Mouse (Mus musculus): ENCODE measurements at regions not wholly inside any gene's neighbourhood (a gene's known extent, or its start where the extent isn't known, plus 50 kb on each side); places are given as distances from the start of the nearest gene placed in this dataset.

DNA sequence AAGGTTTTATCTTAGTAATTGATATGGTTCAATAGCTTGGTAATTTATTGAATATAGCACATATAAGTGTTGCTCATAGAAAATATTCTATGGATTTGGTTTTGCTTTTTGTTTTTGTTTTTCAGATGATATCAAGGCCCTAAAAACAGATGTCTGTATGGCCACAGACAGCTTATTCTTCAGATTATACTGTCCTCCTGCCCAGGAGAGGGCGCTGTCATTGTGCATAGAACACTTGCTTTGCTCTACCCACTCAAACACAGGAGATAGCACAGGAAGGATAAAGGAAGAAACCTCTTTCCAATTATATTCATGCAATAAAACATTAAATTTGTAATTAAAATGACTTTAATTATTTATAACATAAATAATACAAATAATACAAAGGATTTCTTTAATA lies 115.4 kb upstream of the Ndst3 start:
- H3K4me3 ChIP-seq (ENCODE audit: low read depth, low read length) = no peak overlapping the region
- H3K4me2 ChIP-seq (ENCODE audit: low read length) = no peak overlapping the region
- no peak overlapping the region for H3K27ac ChIP-seq (ENCODE audit: low read depth)
- no peaks in the 10 kb centered on the region for H3K27me3 ChIP-seq (replicated peaks; ENCODE audit: control insufficient read depth, insufficient read depth, low read length)
- 86% methylated on average over 1 of the region's 1 CpGs for WGBS
- H3K9me3 ChIP-seq (ENCODE audit: control insufficient read depth, low read length) = no peaks in the 10 kb centered on the region
- H3K9ac ChIP-seq (ENCODE audit: low read length) = no peak overlapping the region
- ATAC-seq (replicated peaks; ENCODE audit: low FRiP score, low TSS enrichment, low read depth) (no peak), DNase-seq (ENCODE audit: low spot score) (no peak)
- no peaks in the 10 kb centered on the region for H3K36me3 ChIP-seq (ENCODE audit: control insufficient read depth, insufficient read depth, low read length)
- H3K4me1 ChIP-seq (replicated peaks; ENCODE audit: control insufficient read depth, insufficient read depth, low read length) = no peaks in the 10 kb centered on the region

DNA sequence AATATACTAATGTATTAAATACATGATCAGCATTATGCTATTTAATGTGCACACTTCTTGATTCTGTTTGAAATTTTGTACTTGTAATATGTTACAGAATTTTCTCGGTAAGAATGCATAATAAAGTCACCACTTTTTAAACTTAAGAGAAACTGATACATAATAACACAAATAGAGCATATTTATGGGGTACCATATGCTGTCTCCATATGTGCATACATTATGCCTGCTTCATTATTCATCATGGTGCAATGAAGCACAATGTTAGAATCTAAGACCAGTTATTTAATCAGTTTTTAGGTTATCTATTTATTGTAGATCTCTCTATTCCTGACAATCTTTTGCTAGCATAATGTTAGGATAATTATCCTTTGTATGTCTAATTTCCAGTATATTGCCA lies 115.9 kb upstream of the Ndst3 start:
- no peak overlapping the region for H3K4me2 ChIP-seq (ENCODE audit: low read length)
- no peaks in the 10 kb centered on the region for H3K4me1 ChIP-seq (replicated peaks; ENCODE audit: control insufficient read depth, insufficient read depth, low read length)
- DNase-seq (ENCODE audit: low spot score) = no peak
- WGBS = 75% methylated on average over 1 of the region's 1 CpGs
- no peaks in the 10 kb centered on the region for H3K27me3 ChIP-seq (replicated peaks; ENCODE audit: control insufficient read depth, insufficient read depth, low read length)
- H3K4me3 ChIP-seq (ENCODE audit: low read depth, low read length) = no peak overlapping the region
- no peak overlapping the region for H3K27ac ChIP-seq (ENCODE audit: low read depth)
- H3K9me3 ChIP-seq (ENCODE audit: control insufficient read depth, low read length) = no peaks in the 10 kb centered on the region
- H3K9ac ChIP-seq (ENCODE audit: low read length) = no peak overlapping the region
- no peaks in the 10 kb centered on the region for H3K36me3 ChIP-seq (ENCODE audit: control insufficient read depth, insufficient read depth, low read length)
- no peak for ATAC-seq (replicated peaks; ENCODE audit: low FRiP score, low TSS enrichment, low read depth)

DNA sequence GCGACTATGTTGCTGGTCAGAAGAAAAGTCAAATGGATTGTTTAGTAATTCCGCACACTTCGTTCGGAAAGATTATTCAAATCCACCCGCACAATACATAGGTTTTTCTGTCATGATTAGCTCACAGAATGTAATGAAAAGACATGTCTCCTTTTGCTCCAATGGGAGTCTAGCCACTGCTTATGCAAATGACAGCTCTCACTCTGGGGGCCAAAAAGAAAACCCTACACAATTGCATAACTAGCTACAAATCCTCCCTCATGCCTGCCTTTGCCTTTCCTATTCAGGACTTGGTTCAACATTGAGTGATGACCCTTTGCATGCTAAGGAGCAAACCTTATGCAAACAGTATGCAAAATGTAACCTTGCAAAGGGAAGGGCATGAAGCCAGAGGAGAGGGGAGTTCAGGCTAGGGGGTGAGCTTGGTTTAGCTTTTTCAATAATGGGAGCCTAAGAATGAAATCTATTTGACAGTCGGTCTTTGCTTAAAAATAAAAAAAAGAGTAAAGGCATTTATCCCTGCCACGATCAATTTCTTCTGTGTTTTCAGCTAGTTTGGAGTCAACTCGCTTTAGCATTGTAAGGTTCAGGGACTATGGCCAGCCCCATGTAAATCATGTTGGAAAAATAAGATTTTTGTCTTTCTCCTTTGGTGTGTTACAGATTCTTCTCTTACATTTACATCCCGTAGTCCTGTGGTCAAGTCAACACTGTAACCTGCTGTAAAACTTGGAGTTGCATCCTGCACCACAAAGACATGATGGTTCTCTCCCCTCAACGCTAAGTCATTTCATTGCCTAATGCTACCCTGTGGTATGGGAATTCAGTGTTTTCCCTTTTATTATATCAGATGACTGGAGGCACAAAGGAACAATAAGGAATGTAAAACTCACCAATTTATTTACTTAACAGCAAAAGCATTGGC lies 119.6 kb upstream of the Ndst3 start:
- H3K4me2 ChIP-seq (ENCODE audit: low read length) = no peak overlapping the region
- no peak for DNase-seq (ENCODE audit: low spot score)
- ATAC-seq (replicated peaks; ENCODE audit: low FRiP score, low TSS enrichment, low read depth) = no peak
- 91% methylated on average over 10 of the region's 10 CpGs for whole genome bisulfite sequencing
- no peaks in the 10 kb centered on the region for H3K9me3 ChIP-seq (ENCODE audit: control insufficient read depth, low read length)
- no peak overlapping the region for H3K4me3 ChIP-seq (ENCODE audit: low read depth, low read length)
- H3K4me1 ChIP-seq (replicated peaks; ENCODE audit: control insufficient read depth, insufficient read depth, low read length) = no peaks in the 10 kb centered on the region
- H3K36me3 ChIP-seq (ENCODE audit: control insufficient read depth, insufficient read depth, low read length) = no peaks in the 10 kb centered on the region
- no peak overlapping the region for H3K9ac ChIP-seq (ENCODE audit: low read length)
- H3K27me3 ChIP-seq (replicated peaks; ENCODE audit: control insufficient read depth, insufficient read depth, low read length) = no peaks in the 10 kb centered on the region
- no peak overlapping the region for H3K27ac ChIP-seq (ENCODE audit: low read depth)

DNA sequence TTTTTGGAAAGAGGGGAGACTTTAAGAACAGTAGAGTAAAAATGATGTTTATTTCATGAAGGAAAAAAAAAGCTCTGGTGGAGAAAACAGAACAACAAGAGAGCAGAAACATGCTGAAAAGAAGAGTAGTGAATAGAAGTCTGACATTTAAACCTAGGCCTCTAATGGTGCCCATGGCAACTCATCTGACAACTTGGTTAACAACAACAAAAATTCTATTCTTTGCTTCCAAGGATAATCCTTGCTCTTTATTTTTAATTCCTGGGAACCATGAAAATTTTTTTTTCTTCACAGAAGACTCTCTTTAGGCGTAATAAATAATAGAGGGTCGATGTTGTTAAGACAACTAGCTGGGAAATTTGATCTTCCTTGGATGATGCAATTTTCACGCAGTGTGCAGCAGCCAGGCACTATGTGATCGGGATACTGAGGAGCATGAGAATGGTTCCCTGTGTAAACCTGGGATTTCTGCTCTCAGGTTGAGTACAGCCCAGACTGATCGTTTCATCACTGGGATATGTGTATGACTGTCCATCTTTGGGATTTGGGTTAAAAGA lies 120.4 kb upstream of the Ndst3 start:
- no peaks in the 10 kb centered on the region for H3K36me3 ChIP-seq (ENCODE audit: control insufficient read depth, insufficient read depth, low read length)
- no peaks in the 10 kb centered on the region for H3K4me1 ChIP-seq (replicated peaks; ENCODE audit: control insufficient read depth, insufficient read depth, low read length)
- H3K4me2 ChIP-seq (ENCODE audit: low read length) = no peak overlapping the region
- H3K9me3 ChIP-seq (ENCODE audit: control insufficient read depth, low read length) = no peaks in the 10 kb centered on the region
- no peak overlapping the region for H3K4me3 ChIP-seq (ENCODE audit: low read depth, low read length)
- no peak for ATAC-seq (replicated peaks; ENCODE audit: low FRiP score, low TSS enrichment, low read depth)
- H3K27ac ChIP-seq (ENCODE audit: low read depth) = no peak overlapping the region
- no peaks in the 10 kb centered on the region for H3K27me3 ChIP-seq (replicated peaks; ENCODE audit: control insufficient read depth, insufficient read depth, low read length)
- WGBS = 69% methylated on average over 5 of the region's 5 CpGs
- no peak overlapping the region for H3K9ac ChIP-seq (ENCODE audit: low read length)
- no peak for DNase-seq (ENCODE audit: low spot score)

DNA sequence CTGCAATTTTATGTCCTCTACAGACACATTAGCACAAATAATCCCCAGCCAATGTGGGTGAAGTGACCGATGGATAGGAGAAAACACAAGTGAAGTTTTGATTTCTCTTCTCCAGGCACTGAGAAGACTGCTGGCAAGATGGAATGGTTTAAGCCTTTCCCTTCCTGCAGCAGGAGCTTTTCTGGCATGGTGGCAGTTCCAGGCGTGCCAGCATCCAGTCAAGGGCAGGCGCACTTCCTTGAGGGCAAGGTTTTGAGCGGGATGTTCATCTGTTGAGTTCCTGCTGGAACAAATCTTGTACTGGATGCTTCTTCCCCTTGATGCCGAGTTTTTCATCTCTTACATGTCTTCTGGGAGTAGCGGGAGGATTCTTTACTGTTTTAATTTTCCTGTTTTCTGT lies 138.1 kb upstream of the Ndst3 start:
- ATAC-seq (replicated peaks; ENCODE audit: low FRiP score, low TSS enrichment, low read depth) (no peak), DNase-seq (ENCODE audit: low spot score) (no peak)
- Histone ChIP-seq H3K4me3 (ENCODE audit: low read depth, low read length) (no peak overlapping the region), H3K36me3 (ENCODE audit: control insufficient read depth, insufficient read depth, low read length) (no peaks in the 10 kb centered on the region), H3K9ac (ENCODE audit: low read length) (no peak overlapping the region), H3K4me2 (ENCODE audit: low read length) (no peak overlapping the region), H3K9me3 (ENCODE audit: control insufficient read depth, low read length) (no peaks in the 10 kb centered on the region), H3K27ac (ENCODE audit: low read depth) (no peak overlapping the region), H3K4me1 (replicated peaks; ENCODE audit: control insufficient read depth, insufficient read depth, low read length) (no peaks in the 10 kb centered on the region), H3K27me3 (replicated peaks; ENCODE audit: control insufficient read depth, insufficient read depth, low read length) (no peaks in the 10 kb centered on the region)
- WGBS = 70% methylated on average over 6 of the region's 6 CpGs

DNA sequence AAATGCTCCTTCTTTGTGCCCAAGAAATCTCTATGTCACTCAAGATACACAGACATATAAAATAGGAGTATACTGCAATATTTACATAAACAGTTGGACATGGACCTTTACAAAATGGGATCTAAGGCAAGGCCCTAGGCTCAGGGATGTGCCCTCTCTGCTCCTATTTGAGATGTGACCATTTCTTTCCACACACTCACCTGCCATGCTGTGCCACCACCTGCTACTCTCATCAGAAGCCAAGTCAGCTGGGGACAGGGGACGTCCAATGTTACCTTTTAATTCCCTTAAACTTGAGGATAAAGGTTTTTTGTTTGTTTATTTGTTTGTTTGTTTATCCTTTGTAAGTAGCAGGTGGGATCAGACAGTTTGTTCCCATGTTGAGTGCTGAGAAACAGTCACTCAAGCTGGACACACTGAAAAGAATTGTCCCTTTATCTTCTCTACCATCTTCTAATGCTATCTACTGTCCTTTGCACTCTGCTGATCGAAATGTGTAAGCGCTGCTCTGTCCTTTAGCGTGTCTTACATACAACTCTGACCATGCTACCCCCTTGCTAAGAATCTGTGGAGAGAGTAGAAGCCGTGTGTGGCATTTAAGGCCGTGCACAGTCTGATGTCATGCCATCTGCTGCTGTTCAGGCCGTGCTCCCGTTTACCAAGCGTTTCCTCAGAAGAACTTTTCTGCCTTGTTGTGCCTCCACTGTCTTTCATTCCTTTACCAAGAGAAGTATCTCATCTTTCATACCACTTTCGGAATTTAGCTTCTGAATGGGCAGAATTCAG lies 147.9 kb upstream of the Ndst3 start:
- Histone ChIP-seq H3K27ac (ENCODE audit: low read depth) (no peak overlapping the region), H3K4me1 (replicated peaks; ENCODE audit: control insufficient read depth, insufficient read depth, low read length) (no peaks in the 10 kb centered on the region), H3K9me3 (ENCODE audit: control insufficient read depth, low read length) (no peaks in the 10 kb centered on the region), H3K4me2 (ENCODE audit: low read length) (no peak overlapping the region), H3K27me3 (replicated peaks; ENCODE audit: control insufficient read depth, insufficient read depth, low read length) (no peaks in the 10 kb centered on the region), H3K4me3 (ENCODE audit: low read depth, low read length) (no peak overlapping the region), H3K9ac (ENCODE audit: low read length) (no peak overlapping the region), H3K36me3 (ENCODE audit: control insufficient read depth, insufficient read depth, low read length) (no peaks in the 10 kb centered on the region)
- no peak for ATAC-seq (replicated peaks; ENCODE audit: low FRiP score, low TSS enrichment, low read depth)
- no peak for DNase-seq (ENCODE audit: low spot score)
- 89% methylated on average over 10 of the region's 10 CpGs for WGBS

DNA sequence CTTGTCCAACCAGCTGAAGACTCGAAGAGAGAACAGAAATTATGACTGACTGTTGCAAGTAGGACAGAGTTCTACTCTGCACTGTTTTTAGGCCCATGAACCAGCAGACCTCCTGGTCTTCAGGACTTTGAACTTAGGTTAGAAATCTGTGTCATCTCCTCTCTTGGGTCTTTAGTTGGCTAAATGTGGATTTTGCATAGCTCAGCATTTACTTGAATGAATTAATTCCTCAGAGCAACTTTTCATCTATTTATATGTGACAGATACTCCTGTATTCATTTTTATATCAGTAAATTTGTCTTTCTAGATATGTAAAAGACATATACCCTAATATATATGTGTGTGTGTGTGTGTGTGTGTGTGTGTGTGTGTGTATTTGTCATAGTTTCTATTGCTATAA lies 155.9 kb upstream of the Ndst3 start:
- H3K4me2 ChIP-seq (ENCODE audit: low read length) = no peak overlapping the region
- 88% methylated on average over 1 of the region's 1 CpGs for WGBS
- no peak overlapping the region for H3K4me3 ChIP-seq (ENCODE audit: low read depth, low read length)
- ATAC-seq (replicated peaks; ENCODE audit: low FRiP score, low TSS enrichment, low read depth) (no peak), DNase-seq (ENCODE audit: low spot score) (no peak)
- H3K27ac ChIP-seq (ENCODE audit: low read depth) = no peak overlapping the region
- H3K27me3 ChIP-seq (replicated peaks; ENCODE audit: control insufficient read depth, insufficient read depth, low read length) = no peaks in the 10 kb centered on the region
- no peak overlapping the region for H3K9ac ChIP-seq (ENCODE audit: low read length)
- no peaks in the 10 kb centered on the region for H3K4me1 ChIP-seq (replicated peaks; ENCODE audit: control insufficient read depth, insufficient read depth, low read length)
- H3K9me3 ChIP-seq (ENCODE audit: control insufficient read depth, low read length) = no peaks in the 10 kb centered on the region
- H3K36me3 ChIP-seq (ENCODE audit: control insufficient read depth, insufficient read depth, low read length) = no peaks in the 10 kb centered on the region

DNA sequence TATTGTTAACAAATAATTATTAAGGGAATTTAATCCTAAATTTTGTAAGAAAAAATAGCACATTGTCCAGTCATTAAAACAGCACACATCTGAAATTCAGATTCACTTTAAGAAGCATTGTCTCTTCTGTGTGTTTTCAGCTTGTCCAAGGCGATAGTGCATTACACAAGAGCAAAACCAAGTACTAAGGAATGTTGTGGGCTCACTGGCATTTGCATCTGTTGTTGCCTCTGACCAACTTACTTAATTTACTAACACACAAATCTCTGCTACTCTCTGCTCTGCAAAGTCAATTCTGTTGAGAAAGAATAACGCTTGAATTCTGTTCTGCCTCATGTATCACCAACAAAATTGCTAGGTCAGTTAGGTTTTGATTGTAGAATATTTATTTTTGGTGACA lies 158.0 kb upstream of the Ndst3 start:
- no peak for ATAC-seq (replicated peaks; ENCODE audit: low FRiP score, low TSS enrichment, low read depth)
- H3K4me3 ChIP-seq (ENCODE audit: low read depth, low read length) = no peak overlapping the region
- no peaks in the 10 kb centered on the region for H3K4me1 ChIP-seq (replicated peaks; ENCODE audit: control insufficient read depth, insufficient read depth, low read length)
- H3K9ac ChIP-seq (ENCODE audit: low read length) = no peak overlapping the region
- no peak for DNase-seq (ENCODE audit: low spot score)
- no peaks in the 10 kb centered on the region for H3K27me3 ChIP-seq (replicated peaks; ENCODE audit: control insufficient read depth, insufficient read depth, low read length)
- WGBS = 86% methylated on average over 2 of the region's 2 CpGs
- no peak overlapping the region for H3K4me2 ChIP-seq (ENCODE audit: low read length)
- H3K36me3 ChIP-seq (ENCODE audit: control insufficient read depth, insufficient read depth, low read length) = no peaks in the 10 kb centered on the region
- no peaks in the 10 kb centered on the region for H3K9me3 ChIP-seq (ENCODE audit: control insufficient read depth, low read length)
- H3K27ac ChIP-seq (ENCODE audit: low read depth) = no peak overlapping the region

All from intestine, embryonic 14.5 days (tissue).